ENCODE assay signal across 20 mouse cellular contexts in the genomic region with DNA sequence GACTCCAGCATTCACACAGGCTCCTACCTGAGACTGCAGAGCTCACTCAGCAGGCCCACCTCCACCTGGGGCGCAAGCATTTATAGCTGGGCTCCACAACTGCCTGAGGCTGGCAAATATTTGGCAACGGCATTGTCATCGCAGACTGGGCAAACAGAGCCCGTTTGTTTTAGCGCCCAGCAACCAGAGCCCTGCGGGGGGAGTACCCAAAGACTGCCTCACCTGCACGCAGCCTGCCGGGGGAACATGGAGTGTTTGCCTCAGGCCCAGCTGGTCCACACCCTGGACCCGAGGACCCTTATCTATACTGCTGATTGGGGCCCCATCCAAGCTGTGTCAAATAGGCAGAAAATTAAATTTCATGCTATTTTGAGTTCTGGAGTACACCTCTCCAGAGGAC. TPM values are rescaled to one million over a fixed set of nuclear protein-coding genes. Genes with fewer than 3 reads are reported as not detected.
A peak's percentile ranks its signal among the peaks of the same experiment; 100 is the strongest.
DNase-seq lines count a peak whose midpoint lies in the region; ATAC-seq and TF ChIP-seq lines count a peak whose summit lies in the region.
"Had no signal": no experiment of that assay in that cellular context is flagged by ENCODE, and none has a peak within 500 bp of the region (broad histone marks: within the 10 kb centered on the region; RNA-seq: fewer than 3 reads in every experiment).

TSS of gene Gm38655 (minus strand) at position 61 of the 400 bp plus-strand sequence.

- no peak for TF ChIP-seq CTCF in layer of hippocampus, adult 2 months (conservative IDR thresholded peaks at IDR 0.05)

- H3K9ac ChIP-seq in liver, embryonic 15.5 days: no peak within 1 kb of the TSS
- H3K9ac ChIP-seq: forebrain, embryonic 12.5 days had no signal

- DNase-seq in urinary bladder, postnatal 14 days (ENCODE audit: low spot score): peak; percentile 46
- no peak for DNase-seq in urinary bladder, postnatal 10 days (ENCODE audit: low spot score)
- DNase-seq in lung, postnatal 14 days: peak; percentile 22
- DNase-seq in layer of hippocampus, adult 2 months (ENCODE audit: low spot score in 2 of 2): no peak
- DNase-seq in left cerebral cortex, postnatal 4 days: no peak
- no peak for DNase-seq in heart, embryonic 10.5 days (ENCODE audit: low spot score)
- DNase-seq: adrenal gland, postnatal 10 days; cerebellum, adult 2 months; kidney, adult 8-10 months; layer of hippocampus, postnatal 36 days; midbrain, embryonic 14.5 days; thymus, postnatal 14 days had no signal

- 39% methylated on average over 9 of the region's 9 CpGs for WGBS in liver, embryonic 15.5 days (ENCODE audit: insufficient replicate concordance)
- 70% methylated on average over 9 of the region's 9 CpGs for WGBS in heart, embryonic 10.5 days

- no peak for ATAC-seq in liver, embryonic 15.5 days (ENCODE audit: insufficient read depth)

- H3K9me3 ChIP-seq in liver, embryonic 15.5 days (replicated peaks): no peaks in the 10 kb centered on the region
- no peaks in the 10 kb centered on the region for H3K9me3 ChIP-seq in heart, embryonic 10.5 days
- H3K9me3 ChIP-seq: forebrain, embryonic 12.5 days; limb, embryonic 10.5 days had no signal

- no peak within 1 kb of the TSS for H3K4me3 ChIP-seq in liver, embryonic 15.5 days (replicated peaks)
- no peak within 1 kb of the TSS for H3K4me3 ChIP-seq in layer of hippocampus, adult 2 months
- no peak within 1 kb of the TSS for H3K4me3 ChIP-seq in heart, embryonic 10.5 days
- H3K4me3 ChIP-seq: forebrain, embryonic 12.5 days; limb, embryonic 10.5 days had no signal

- peaks cover 13% of the 10 kb centered on the region for H3K4me1 ChIP-seq in liver, embryonic 15.5 days (replicated peaks)
- H3K4me1 ChIP-seq in heart, embryonic 10.5 days: peaks cover 16% of the 10 kb centered on the region
- H3K4me1 ChIP-seq: forebrain, embryonic 12.5 days had no signal

- intact Hi-C loops in left cerebral cortex, postnatal 4 days (cut with DNase I): no loop called here

- peaks cover 43% of the 10 kb centered on the region for H3K27me3 ChIP-seq in liver, embryonic 15.5 days
- 0 out of 2 replicates have a peak, but pooled peaks cover 8% of the 10 kb centered on the region for H3K27me3 ChIP-seq in heart, embryonic 10.5 days (ENCODE audit: insufficient read depth, poor library complexity, severe bottlenecking)

- peak within 1 kb of the TSS; percentile 18; the same call in 1 of the 2 replicates for H3K4me2 ChIP-seq in liver, embryonic 15.5 days
- H3K4me2 ChIP-seq: forebrain, embryonic 12.5 days had no signal

- no peak within 1 kb of the TSS for H3K27ac ChIP-seq in liver, embryonic 15.5 days (replicated peaks)
- H3K27ac ChIP-seq in layer of hippocampus, adult 2 months: no peak within 1 kb of the TSS
- no peak within 1 kb of the TSS for H3K27ac ChIP-seq in heart, embryonic 10.5 days
- H3K27ac ChIP-seq: forebrain, embryonic 12.5 days; limb, embryonic 10.5 days had no signal

- no peaks in the 10 kb centered on the region for H3K36me3 ChIP-seq in liver, embryonic 15.5 days (replicated peaks)
- no peaks in the 10 kb centered on the region for H3K36me3 ChIP-seq in heart, embryonic 10.5 days
- H3K36me3 ChIP-seq: forebrain, embryonic 12.5 days; limb, embryonic 10.5 days had no signal

RNA-seq across cellular contexts. Expression of gene Gm38655, which starts in this region (rescaled TPM):
- polyA plus RNA-seq in liver, embryonic 15.5 days (2015; fragmentation: Nextera tagmentation; extraction: Ambion mirVana): not detected in 2 replicates
- total RNA-seq in layer of hippocampus, adult 2 months (2021): not detected
- total RNA-seq in left cerebral cortex, postnatal 4 days (2021): not detected
- 0.54 TPM in 1 of 2 replicates, not detected in the other for polyA plus RNA-seq in heart, embryonic 10.5 days (2016; fragmentation: Nextera tagmentation; extraction: Ambion mirVana)
- total RNA-seq: adrenal gland, postnatal 10 days; layer of hippocampus, postnatal 36 days; MEL had no signal
- polyA plus RNA-seq: cerebellum, adult 2 months; cortical plate, adult 2 months; forebrain, embryonic 12.5 days; heart, embryonic 14.5 days; hindbrain, embryonic 11.5 days; large intestine, adult 2 months; limb, embryonic 10.5 days; midbrain, embryonic 14.5 days had no signal

Comparison
In these comparisons a context has a peak if more than half of its experiments do, and no peak if none do; other contexts are left out.
1. DNase-seq: peak in urinary bladder, postnatal 14 days (single experiment) and lung, postnatal 14 days (single experiment); none in urinary bladder, postnatal 10 days (single experiment), layer of hippocampus, adult 2 months (0 of 2), left cerebral cortex, postnatal 4 days (single experiment) and heart, embryonic 10.5 days (single experiment).